Mouse (Mus musculus): Measurements from ENCODE around the gene Lonrf2. TPM values are rescaled to one million over a fixed set of nuclear protein-coding genes. Genes with fewer than 3 reads are reported as not detected.
A peak's percentile ranks its signal among the peaks of the same experiment; 100 is the strongest.

The Lonrf2 gene
- polyA plus RNA-seq, 1 experiment from 2014 or later, result 24.1 TPM

DNA sequence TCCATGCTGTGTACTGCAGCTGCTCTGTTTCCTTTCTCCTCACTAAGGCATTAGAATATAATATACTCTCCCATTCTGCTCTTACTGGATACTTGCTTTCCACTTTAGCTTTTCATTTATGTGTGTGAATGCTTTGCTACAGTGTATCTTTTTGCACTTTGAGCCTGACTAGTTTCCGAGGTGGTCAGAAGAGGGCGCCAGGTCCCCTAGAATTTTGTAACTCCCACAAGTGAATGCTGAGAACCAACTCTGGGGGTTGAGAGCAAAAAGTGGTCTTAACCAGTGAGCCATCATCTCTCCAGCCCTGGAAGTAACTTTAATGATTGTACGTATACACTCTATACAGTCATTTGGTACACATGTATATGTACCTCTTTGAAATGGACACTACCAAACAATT, 1.6 kb downstream of the Lonrf2 start:
- Histone ChIP-seq H3K36me3 (peaks cover 14% of the 10 kb centered on the region; the same call in 1 of the 2 replicates), H3K9ac (no peak overlapping the region; the same call in 1 of the 2 replicates), H3K4me2 (peak overlapping the region; percentile 97), H3K27me3 (no peaks in the 10 kb centered on the region), H3K27ac (replicated peaks) (no peak overlapping the region), H3K4me1 (replicated peaks) (peaks cover 23% of the 10 kb centered on the region), H3K9me3 (no peaks in the 10 kb centered on the region), H3K4me3 (peak overlapping the region; percentile 87)
- 26% methylated on average over 3 of the region's 3 CpGs for WGBS
- ATAC-seq (ENCODE audit: low FRiP score, low read depth), result no peak

DNA sequence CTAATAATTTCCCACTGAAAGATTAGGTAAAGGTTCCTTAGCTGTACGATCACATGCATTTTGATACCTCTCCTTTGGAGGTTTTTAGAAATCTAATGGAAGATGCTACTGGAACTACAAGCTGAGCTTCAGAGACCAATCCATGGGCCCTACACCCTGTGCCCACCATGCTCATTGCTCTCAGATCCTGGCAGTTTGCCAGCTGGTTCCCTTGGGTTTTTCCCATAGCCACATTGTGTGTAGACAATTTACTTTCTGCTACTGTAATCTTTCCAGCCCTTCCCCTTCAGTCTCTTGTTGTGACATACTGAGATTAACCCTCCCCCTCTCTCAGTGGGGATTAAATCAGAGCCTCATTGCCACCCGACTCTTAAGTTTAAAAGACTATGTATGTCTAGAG, 11.6 kb downstream of the Lonrf2 start:
- Histone ChIP-seq H3K9me3 (no peaks in the 10 kb centered on the region), H3K36me3 (peaks cover 6% of the 10 kb centered on the region), H3K27me3 (no peaks in the 10 kb centered on the region), H3K9ac (no peak overlapping the region), H3K4me1 (replicated peaks) (peaks cover 3% of the 10 kb centered on the region; the same call in 1 of the 2 replicates), H3K27ac (replicated peaks) (no peak overlapping the region), H3K4me2 (no peak overlapping the region), H3K4me3 (no peak overlapping the region)
- WGBS, result 66% methylated on average over 2 of the region's 2 CpGs
- no peak for ATAC-seq (ENCODE audit: low FRiP score, low read depth)

DNA sequence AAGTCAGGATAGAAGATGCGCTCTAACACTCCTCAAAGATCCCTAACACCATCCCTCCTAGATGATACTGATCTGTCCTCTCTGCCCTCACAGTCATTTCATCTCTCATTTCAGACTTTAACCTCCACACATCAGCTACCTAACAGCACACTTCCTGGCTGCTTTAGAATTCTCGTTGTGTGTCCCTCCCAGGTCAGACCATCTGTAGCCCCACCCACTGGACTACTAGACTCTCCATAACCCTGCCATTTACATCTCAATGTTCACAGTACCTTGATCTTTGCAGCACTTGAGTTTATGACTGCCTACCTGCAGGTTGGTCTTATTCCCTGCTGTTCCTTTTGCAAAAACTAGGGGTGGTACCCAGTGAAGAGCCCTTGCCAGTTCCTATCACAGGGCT, 12.7 kb downstream of the Lonrf2 start:
- Histone ChIP-seq H3K4me3 (no peak overlapping the region), H3K9ac (no peak overlapping the region), H3K27me3 (no peaks in the 10 kb centered on the region), H3K36me3 (peaks cover 8% of the 10 kb centered on the region), H3K4me1 (replicated peaks) (peaks cover 3% of the 10 kb centered on the region; the same call in 1 of the 2 replicates), H3K27ac (replicated peaks) (no peak overlapping the region), H3K9me3 (no peaks in the 10 kb centered on the region), H3K4me2 (no peak overlapping the region)
- WGBS, result 73% methylated on average over 2 of the region's 2 CpGs
- no peak for ATAC-seq (ENCODE audit: low FRiP score, low read depth)

DNA sequence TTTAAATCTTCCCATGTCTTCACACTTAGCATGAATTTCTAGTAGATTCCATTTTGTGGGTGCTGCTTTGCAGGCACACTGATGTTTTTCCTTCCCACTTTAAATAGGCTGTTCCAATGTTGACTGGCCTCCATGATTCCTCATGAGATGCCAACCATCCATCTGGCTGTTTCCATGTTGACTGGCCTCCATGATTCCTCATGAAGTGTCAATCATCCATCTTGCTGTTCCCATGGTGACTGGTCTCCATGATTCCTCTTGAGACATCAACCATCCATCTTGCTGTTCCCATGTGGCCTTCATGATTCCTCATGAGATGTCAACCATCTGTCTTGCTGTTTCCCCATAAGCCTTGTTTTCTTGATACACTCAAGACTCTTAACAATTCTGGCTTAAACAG, 16.8 kb downstream of the Lonrf2 start:
- no peak overlapping the region for H3K4me3 ChIP-seq
- no peaks in the 10 kb centered on the region for H3K9me3 ChIP-seq
- ATAC-seq (ENCODE audit: low FRiP score, low read depth), result no peak
- peaks cover 21% of the 10 kb centered on the region for H3K36me3 ChIP-seq
- no peaks in the 10 kb centered on the region for H3K27me3 ChIP-seq
- no peak overlapping the region for H3K27ac ChIP-seq (replicated peaks)
- H3K4me1 ChIP-seq (replicated peaks), result peaks cover 11% of the 10 kb centered on the region
- H3K4me2 ChIP-seq, result no peak overlapping the region
- no peak overlapping the region for H3K9ac ChIP-seq

DNA sequence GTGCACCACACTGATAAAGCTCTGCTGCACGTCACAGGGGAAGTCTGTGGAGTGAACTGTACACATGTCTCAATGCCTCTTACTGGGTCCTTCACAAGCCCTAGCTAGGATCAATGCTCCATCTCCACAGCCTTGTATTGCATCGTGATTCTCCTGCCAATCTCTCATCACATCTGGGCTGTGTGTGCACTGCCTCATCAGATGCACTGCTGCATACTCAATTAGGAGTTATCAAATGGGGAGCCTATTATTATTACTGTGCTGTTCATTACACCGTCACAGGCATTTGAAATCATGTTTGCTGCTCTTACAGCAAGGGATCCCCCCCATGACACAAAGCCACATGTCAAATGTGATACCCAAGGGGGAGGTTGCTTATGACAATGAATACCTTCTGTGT, 18.8 kb downstream of the Lonrf2 start:
- H3K4me2 ChIP-seq, result no peak overlapping the region

DNA sequence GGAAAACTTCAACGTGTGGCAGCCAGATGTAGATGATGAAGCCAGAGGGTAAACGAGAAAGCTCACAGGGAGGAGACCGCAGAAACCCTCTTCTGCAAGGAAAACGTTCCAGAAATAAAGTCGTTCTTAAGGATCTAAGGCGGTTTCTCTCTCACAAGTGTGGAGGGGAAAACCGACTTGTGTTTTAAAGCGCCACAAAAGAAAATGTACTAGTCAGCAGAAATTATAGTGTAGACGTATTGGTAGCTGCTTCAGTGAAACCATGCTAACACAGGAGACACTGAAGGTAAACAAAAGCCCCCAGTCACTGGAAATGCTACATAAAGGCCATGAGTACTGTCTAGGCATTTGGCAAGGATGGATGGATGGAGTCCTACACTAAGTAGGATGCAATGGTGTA, 19.2 kb downstream of the Lonrf2 start:
- Histone ChIP-seq H3K36me3 (peaks cover 33% of the 10 kb centered on the region), H3K4me1 (replicated peaks) (peaks cover 11% of the 10 kb centered on the region), H3K4me3 (no peak overlapping the region), H3K9me3 (no peaks in the 10 kb centered on the region), H3K9ac (no peak overlapping the region), H3K27ac (replicated peaks) (no peak overlapping the region), H3K4me2 (no peak overlapping the region), H3K27me3 (no peaks in the 10 kb centered on the region)
- WGBS, result 74% methylated on average over 9 of the region's 9 CpGs
- ATAC-seq (ENCODE audit: low FRiP score, low read depth), result no peak

More for the DNA sequence above, 18.8 kb downstream of the Lonrf2 start:
- no peak overlapping the region for H3K27ac ChIP-seq (replicated peaks)
- peaks cover 31% of the 10 kb centered on the region for H3K36me3 ChIP-seq
- ATAC-seq (ENCODE audit: low FRiP score, low read depth), result no peak
- no peaks in the 10 kb centered on the region for H3K27me3 ChIP-seq
- no peak overlapping the region for H3K4me3 ChIP-seq
- H3K9me3 ChIP-seq, result no peaks in the 10 kb centered on the region
- peaks cover 11% of the 10 kb centered on the region for H3K4me1 ChIP-seq (replicated peaks)
- H3K9ac ChIP-seq, result no peak overlapping the region
- 53% methylated on average over 3 of the region's 3 CpGs for WGBS

DNA sequence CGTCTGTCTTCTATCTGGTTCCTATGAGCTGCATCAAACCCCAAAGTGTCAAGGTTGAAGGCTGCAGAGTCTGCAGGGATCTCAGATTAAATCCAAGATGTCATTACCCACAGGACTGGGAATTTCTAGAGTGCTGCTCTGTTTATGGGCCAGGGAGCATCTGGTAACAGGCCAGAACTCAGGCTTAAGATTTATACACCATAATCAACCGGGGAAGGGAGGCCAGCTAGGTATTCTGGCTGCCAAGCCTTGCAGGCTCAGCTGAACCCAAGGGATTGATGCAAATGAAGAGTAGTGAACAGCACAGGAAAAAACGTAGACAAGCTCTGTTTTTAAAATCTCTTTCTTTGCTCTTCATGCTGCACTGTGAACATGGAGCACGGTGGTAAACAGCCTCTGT, 20.2 kb downstream of the Lonrf2 start:
- H3K9ac ChIP-seq, result no peak overlapping the region
- H3K4me1 ChIP-seq (replicated peaks), result peaks cover 8% of the 10 kb centered on the region; the same call in 1 of the 2 replicates
- WGBS, result 51% methylated on average over 4 of the region's 4 CpGs
- H3K27me3 ChIP-seq, result no peaks in the 10 kb centered on the region
- H3K27ac ChIP-seq (replicated peaks), result no peak overlapping the region; the same call in 1 of the 2 replicates
- ATAC-seq (ENCODE audit: low FRiP score, low read depth), result no peak
- no peak overlapping the region for H3K4me3 ChIP-seq
- no peak overlapping the region for H3K4me2 ChIP-seq
- no peaks in the 10 kb centered on the region for H3K9me3 ChIP-seq
- peaks cover 43% of the 10 kb centered on the region for H3K36me3 ChIP-seq

DNA sequence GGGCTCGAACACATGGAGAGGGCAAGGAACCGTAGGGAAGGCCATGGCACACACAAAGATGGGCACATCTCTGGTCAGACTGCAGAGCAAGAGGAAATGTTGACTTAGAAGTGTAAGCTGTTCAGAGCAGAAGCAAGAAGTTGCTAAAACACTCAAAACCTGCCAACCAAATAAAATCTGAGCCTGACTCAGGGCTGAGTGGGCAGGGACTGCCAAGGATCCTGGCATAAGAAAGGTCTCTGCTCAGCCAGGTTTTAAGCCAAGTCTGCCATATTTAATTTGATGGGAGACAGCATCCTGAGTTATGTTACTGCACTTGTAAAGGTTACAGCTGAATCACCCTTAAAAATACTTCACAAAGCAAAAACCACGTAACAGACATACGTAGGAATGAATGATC, 29.4 kb downstream of the Lonrf2 start:
- 94% methylated on average over 4 of the region's 4 CpGs for WGBS
- H3K4me2 ChIP-seq, result no peak overlapping the region
- H3K4me1 ChIP-seq (replicated peaks), result no peaks in the 10 kb centered on the region
- no peak overlapping the region for H3K4me3 ChIP-seq
- no peak for ATAC-seq (ENCODE audit: low FRiP score, low read depth)
- no peak overlapping the region for H3K9ac ChIP-seq
- no peaks in the 10 kb centered on the region for H3K27me3 ChIP-seq
- no peak overlapping the region for H3K27ac ChIP-seq (replicated peaks)
- no peaks in the 10 kb centered on the region for H3K9me3 ChIP-seq
- H3K36me3 ChIP-seq, result peaks cover 55% of the 10 kb centered on the region

DNA sequence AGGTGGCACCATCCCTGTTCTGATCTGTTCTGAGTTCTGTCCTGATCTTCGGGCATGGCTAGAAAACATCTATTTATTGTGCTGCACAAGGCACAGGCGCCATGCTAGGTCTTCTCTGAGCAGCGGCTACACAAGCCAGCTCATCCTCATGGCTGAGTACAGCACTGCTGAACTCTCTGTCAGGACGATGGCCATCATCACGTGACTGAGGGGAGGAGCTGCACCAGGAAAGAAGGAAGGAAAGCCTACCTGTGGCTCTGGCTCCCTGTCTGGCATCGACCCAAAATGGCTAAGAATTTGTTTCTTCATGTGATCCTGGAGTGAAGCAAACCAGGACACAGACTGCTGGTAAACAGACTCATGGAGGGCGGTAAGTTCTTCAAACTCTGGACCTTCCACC, 36.1 kb downstream of the Lonrf2 start:
- Histone ChIP-seq H3K4me2 (no peak overlapping the region), H3K27ac (replicated peaks) (no peak overlapping the region), H3K36me3 (peaks cover 67% of the 10 kb centered on the region), H3K4me1 (replicated peaks) (no peaks in the 10 kb centered on the region), H3K9me3 (no peaks in the 10 kb centered on the region), H3K9ac (no peak overlapping the region), H3K27me3 (no peaks in the 10 kb centered on the region), H3K4me3 (no peak overlapping the region)
- 87% methylated on average over 7 of the region's 7 CpGs for WGBS
- ATAC-seq (ENCODE audit: low FRiP score, low read depth), result no peak

DNA sequence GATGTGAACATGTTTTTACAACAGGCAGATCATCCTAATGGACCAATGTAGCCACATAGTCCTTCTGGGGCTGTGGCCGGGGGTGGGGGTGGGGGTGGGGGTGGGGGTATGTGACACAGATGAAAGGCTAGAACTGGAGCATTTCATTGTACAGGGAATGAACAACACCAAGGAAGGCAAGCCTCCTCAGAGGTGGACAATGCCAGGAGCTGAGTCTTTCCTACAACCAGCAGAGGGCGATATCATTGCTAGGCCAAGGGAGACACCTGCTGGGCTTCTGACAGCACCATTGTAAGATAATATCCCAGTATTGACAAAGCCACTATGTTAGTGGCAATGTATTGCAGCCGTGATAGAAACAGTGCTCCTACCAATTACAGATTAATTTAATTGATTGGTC, 37.2 kb downstream of the Lonrf2 start:
- peak; percentile 42; the same call in 1 of the 2 replicates for ATAC-seq (ENCODE audit: low FRiP score, low read depth)
- no peak overlapping the region for H3K4me2 ChIP-seq
- WGBS, result 41% methylated on average over 3 of the region's 3 CpGs
- H3K9me3 ChIP-seq, result no peaks in the 10 kb centered on the region
- no peaks in the 10 kb centered on the region for H3K4me1 ChIP-seq (replicated peaks)
- no peak overlapping the region for H3K27ac ChIP-seq (replicated peaks)
- H3K9ac ChIP-seq, result no peak overlapping the region
- no peak overlapping the region for H3K4me3 ChIP-seq
- H3K27me3 ChIP-seq, result no peaks in the 10 kb centered on the region
- H3K36me3 ChIP-seq, result peaks cover 57% of the 10 kb centered on the region

DNA sequence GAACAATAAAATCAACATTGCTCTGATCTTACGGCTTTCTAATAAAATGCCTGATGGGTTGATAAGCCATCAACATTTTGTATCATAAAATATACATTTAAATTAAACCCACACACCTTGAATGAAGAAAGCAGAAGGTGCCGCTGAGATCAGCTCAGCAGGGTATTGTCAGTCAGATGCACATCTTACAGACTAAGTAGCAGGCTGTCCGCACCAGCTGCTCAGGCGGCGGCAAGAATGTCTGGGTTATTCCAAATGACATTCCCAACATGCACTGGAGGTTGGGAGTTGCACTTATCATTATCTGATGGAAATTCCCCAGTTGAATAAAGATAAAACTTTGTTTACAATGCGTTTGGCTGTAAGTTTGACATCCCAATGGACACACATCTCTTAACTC, 39.6 kb downstream of the Lonrf2 start:
- ATAC-seq (ENCODE audit: low FRiP score, low read depth), result no peak
- Histone ChIP-seq H3K9ac (no peak overlapping the region), H3K36me3 (peaks cover 41% of the 10 kb centered on the region), H3K27ac (replicated peaks) (no peak overlapping the region), H3K9me3 (no peaks in the 10 kb centered on the region), H3K4me3 (no peak overlapping the region), H3K4me2 (no peak overlapping the region), H3K27me3 (no peaks in the 10 kb centered on the region), H3K4me1 (replicated peaks) (no peaks in the 10 kb centered on the region)
- WGBS, result 21% methylated on average over 6 of the region's 6 CpGs

DNA sequence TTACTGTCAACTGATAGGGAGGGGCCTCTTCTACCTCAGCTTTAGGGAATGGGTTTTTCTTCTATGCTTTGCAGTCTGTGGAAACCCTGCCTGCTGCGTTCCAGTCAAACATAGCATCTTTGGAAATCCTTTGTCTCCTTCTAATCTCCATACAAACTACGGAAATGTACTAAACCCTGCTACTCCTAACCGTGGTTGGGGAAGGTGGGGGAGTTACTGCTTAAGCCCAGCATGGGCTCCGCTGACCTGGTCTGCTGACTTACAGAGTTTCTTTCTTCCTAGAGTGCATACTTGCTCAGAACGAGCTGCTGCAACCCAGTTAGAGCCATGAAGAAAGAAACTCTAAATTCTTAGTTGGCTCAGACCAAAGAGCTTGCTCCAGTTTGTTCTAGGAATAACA, 41.0 kb downstream of the Lonrf2 start:
- 51% methylated on average over 5 of the region's 5 CpGs for WGBS
- Histone ChIP-seq H3K4me2 (no peak overlapping the region), H3K36me3 (peaks cover 35% of the 10 kb centered on the region), H3K27ac (replicated peaks) (no peak overlapping the region), H3K9ac (no peak overlapping the region), H3K27me3 (no peaks in the 10 kb centered on the region), H3K4me1 (replicated peaks) (0 out of 2 replicates have a peak, but pooled peaks cover 4% of the 10 kb centered on the region), H3K9me3 (no peaks in the 10 kb centered on the region), H3K4me3 (no peak overlapping the region)
- ATAC-seq (ENCODE audit: low FRiP score, low read depth), result no peak

DNA sequence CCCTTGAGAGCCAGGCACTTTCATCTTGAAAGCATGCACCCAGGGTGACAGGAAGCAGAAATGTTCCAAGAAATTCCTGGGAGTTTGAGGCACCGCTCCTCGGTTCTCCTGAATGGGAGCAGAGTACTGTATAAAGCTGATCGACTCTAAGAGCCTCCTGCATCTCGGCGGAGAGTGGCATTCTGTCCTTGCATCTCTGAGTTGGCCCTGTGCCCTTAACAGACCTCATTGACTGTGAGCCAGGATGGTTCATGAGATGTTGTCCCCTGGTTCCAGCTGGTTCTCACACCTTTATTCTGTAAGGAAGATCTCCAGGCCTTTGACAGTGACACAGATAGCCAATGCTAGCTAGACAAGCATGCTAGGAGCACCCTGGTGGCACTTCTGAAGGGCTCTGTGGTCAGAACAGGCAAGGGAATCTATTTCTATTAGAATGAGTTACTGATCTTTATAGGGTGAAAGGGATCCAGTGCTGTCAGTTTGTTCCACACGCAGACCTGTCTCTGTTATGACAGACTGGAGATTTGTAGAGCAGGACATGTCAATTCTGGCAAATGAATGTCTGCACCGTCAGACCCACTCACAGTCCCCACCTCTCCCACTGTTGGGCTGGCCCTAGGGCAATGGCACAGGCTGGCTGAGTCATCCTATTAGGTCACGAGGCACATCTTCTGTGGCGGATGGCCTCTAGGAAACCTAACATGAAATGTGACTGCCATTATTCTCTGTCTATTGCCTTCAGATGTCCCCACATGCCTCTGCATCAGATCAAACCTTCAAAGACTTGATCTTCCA, 45.3 kb downstream of the Lonrf2 start:
- no peaks in the 10 kb centered on the region for H3K9me3 ChIP-seq
- no peak overlapping the region for H3K4me2 ChIP-seq
- 70% methylated on average over 9 of the region's 9 CpGs for WGBS
- H3K27me3 ChIP-seq, result no peaks in the 10 kb centered on the region
- no peak overlapping the region for H3K27ac ChIP-seq (replicated peaks)
- H3K9ac ChIP-seq, result no peak overlapping the region
- H3K4me1 ChIP-seq (replicated peaks), result peaks cover 23% of the 10 kb centered on the region
- no peak for ATAC-seq (ENCODE audit: low FRiP score, low read depth)
- H3K4me3 ChIP-seq, result no peak overlapping the region
- H3K36me3 ChIP-seq, result peaks cover 10% of the 10 kb centered on the region

Measured in hindbrain, embryonic 15.5 days (tissue).